Mouse (Mus musculus) hindlimb bud, embryonic 11.5 days (tissue): ENCODE results near the gene Cep128.
A peak's percentile ranks its signal among the peaks of the same experiment; 100 is the strongest.
"Not testable (repeated sequence)": the region's sequence is repeated elsewhere in the genome, so short reads cannot be mapped to it uniquely, and the experiment has no call there.

Source experiments
- DNase-seq: peaks from one replicate; pipeline ENCODE4 v3.0.0-alpha.2; 2012; ENCODE audit warnings: low read depth, low spot score; ENCODE audit errors: extremely low spot score

Gene Cep128

DNA sequence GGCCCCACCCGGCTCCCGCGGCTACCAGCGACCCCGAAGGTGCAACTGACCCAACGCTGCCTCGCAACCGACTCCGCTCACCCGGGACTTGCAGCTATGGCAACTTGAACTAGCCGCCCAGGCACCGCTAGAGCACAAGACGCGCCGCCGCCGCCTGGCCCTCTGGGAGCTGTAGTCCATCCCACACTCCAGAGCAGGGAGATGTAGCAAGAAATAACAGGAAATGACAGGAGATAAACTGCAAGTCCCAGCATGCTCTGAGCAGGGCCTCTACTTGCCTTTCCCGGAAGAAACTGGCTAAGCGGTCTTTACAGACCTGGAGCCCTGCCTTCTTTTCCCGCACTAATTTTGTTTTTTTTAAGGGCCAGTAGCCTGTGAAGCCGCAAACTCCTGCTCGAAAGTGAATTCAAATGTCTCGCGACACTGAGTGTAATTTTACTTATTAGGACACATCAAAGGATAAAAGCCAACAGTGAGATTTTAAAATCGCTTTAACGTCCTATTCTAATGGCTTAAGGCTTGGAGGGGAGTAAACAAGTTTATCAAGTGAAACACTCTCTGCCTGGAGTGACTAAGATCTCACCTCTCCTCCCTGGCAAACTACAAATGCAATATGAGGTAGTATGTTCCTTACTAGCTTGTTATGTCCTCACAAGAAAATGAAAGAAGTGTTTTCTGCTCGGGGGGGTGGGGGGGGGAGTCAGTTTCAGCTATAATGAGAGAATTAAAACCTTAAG is at the start of gene Cep128, which contains the start of gene Tshr:
Gene Cep128 (minus strand): TSS at position 129 of the 737 bp plus-strand sequence.
Gene Tshr (plus strand): TSS at position 283 of the 737 bp plus-strand sequence.
- peak; percentile 87 for DNase-seq

DNA sequence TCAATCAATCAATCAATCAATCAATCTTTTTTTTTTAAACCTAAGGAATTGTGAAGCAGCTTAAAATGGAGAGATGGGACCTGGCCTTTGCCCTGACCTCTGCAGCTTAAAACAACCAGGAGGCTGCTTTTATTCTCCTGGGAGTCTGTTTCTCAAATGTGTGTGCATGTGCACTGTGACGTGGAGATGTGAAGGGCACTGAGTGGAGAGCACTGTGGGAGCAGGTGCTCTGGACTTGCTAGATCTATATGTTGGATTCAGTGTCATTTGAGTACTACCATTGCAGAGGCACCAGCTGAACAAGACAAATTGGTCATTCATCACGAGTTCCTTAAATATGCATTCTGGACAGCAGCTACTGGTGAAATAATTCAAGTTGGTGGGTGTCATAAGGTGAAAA is 42.9 kb upstream of the Cep128 start:
- DNase-seq: no peak

DNA sequence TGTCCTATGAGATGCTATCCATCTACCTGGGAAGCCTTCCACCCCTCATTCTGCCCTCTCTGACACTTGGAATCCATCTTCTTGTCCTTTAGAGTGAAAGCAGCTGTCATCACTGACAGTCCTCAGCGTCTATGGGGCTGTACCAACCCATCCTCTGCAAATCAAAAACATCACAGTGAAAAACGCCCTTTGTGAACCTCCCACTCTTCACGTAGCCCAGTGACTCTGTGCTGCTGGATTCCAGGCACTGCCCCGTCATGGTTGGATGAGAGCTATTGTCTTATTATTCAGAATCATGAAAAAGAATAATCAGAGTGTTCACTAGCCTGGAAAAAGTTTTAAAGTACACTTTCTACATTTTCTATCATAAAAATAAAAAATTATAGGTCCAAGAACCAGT is 42.3 kb upstream of the Cep128 start:
- DNase-seq: no peak

DNA sequence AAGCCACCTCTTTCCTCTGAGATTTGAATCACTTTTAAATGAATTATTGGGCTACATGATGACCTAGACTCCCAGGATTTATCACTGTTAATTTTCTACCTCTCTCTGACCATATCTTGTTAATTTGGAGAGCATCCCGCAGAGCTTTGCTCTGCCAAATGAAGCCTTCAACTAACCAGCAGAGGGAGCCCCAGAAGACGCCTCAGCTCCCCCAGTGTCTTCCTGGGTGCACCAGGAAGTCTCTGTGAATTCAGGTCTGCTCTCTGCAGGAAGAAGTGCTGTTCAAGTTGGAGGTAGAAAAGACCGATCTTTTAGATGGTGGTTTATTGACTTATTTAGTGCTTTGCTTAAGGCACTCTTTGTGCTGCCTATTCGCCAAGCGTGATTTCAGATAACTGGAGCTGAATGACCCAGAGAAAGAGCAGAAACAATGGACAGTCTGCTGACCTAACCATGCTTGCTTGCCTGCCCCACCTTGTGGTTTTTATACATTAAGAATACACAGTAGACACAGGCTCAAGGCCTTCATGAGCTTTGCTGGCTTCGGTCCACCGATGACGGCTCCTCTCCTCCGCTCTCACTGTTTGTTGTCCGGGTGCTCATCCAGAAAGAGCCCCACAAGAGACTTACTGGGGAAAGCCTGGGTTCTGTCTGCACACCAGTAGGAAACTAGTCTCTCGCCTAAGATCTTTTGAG is 39.1 kb upstream of the Cep128 start:
- no peak for DNase-seq

DNA sequence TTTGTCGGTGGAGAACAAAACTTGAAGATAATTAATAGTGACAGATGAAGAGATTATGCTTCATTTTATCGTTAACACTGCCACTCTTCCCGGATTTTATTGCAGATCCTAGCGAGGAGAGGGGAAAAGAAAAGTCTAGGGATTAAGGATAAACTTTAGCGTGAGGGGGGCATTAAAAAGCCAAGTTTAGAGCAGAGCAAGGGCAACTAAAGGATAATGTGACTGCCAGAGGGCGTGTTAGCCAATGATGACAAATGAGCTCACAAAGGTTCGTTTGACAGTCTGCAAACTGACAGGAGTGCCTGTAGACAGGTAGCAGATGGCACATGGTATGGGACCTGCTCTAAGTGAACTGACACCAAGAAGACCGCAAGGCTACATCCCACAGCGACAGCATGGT is 37.1 kb upstream of the Cep128 start:
- no peak for DNase-seq

DNA sequence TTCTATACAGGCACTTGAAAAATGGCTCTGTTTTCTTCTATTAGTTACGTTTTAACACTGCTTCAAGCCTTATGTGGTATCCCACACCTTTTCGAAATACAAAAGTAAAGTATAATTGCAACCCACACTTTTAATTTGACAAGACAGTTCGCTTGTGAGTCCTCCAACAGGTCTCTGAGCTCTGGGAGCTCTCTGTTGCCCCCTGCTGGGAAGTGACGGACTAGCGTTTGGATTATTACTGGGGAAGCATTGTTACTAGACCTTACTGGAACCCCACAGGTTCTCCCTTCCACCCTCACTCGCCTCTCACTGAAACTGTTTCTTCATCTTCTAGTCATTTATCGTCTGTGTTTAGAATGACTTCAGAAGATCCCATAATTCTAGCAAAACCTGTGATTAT is 34.6 kb upstream of the Cep128 start:
- no peak for DNase-seq

DNA sequence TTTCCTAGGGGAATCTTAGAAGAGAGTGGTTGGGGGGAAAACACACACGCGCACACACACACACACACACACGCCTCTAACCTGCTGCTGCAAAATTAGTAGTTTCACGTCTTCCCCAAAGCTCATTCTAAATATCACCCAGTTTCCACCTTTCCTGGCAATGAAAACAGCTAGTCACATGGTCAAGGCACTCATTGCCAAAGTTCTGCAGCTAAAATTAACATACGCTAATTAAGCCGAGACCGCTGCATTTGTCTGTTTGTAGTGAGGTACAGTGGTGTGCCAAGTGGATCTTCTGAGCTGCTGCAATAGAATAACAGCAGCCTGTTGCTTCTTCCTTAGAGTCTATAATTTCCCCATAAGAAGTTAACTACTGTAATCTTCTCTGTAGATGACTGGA is 32.6 kb upstream of the Cep128 start:
- DNase-seq: no peak

DNA sequence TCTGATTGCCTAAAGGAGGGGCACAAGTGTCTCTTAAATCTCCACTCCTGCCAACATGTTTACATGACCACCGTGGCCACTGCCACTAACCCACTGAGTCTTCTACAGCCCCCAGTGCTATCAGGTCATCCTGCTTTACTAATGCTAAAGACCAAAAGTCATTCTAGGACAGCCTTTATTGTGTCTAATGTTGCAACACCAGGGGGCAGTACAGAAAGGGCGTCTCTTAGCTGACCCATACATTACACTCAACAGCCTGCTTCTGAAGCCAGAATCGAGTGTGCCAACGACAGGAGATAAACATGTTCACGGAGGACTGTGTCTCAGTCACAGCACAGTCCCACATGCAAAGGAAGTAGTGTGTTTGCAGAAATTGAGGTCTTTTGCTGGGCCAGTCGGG is 30.9 kb upstream of the Cep128 start:
- no peak for DNase-seq

DNA sequence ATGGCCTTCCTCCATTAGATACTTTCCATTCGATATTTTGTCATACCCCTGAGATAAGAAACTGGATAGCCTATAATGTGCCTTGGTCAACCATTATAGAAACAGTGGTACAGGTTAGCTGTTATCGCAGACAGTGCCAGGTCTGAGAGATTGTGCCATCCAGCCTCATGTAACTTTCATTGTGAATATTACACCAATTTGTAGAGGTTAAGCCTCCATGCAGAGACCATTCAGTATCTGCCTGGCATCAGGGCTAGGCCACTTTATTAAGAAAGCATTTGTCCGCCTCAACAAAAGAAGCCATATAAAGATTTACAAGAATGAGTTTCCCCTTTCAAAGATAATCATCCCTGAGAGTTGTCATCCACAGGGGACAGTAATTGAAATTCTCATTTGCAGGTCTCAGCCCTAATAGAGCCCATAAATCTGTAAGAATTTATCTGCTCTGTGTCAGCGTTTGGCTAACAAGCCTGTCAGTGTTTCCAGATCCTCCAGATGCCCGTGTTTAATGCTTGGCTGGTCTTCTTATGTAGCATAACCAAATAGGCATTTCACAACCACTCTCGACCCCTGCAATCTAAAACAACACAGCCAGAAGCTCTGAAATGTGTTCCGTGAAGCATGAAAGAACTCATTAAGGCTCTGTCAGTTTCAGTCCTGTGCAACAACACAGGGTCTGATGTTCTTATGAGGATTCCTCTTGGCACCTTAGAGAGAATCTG is 28.4 kb upstream of the Cep128 start:
- DNase-seq: no peak

DNA sequence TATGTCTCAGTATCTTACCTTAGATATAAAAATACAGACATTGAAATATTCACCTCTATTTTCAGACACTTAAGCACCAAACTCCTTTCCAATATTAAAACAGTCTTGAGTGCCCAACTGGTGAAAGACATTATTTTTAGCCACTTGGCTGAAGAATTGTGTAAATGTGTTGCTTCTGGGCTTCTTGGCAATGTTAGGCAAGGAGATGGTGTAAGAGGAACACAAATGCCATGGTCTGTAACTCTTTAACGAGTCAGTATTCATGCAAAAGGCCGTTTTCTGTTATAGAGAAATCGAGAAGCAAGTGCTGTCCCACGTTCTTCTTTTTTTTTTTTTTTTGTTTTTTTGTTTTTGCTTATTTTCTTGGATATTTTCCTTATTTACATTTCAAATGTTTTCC is 26.1 kb upstream of the Cep128 start:
- DNase-seq: no peak

DNA sequence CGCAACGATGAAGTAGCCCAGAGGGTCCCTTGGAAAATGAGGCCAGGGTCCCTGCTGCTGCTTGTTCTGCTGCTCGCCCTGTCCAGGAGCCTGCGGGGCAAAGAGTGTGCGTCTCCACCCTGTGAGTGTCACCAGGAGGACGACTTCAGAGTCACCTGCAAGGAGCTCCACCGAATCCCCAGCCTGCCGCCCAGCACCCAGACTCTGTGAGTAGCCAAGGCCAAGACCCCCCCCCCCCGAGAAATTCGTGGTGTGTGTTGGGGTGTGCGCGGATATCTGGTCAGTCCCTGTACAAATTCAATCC is 16.8 kb upstream of the Cep128 start:
- no peak for DNase-seq

DNA sequence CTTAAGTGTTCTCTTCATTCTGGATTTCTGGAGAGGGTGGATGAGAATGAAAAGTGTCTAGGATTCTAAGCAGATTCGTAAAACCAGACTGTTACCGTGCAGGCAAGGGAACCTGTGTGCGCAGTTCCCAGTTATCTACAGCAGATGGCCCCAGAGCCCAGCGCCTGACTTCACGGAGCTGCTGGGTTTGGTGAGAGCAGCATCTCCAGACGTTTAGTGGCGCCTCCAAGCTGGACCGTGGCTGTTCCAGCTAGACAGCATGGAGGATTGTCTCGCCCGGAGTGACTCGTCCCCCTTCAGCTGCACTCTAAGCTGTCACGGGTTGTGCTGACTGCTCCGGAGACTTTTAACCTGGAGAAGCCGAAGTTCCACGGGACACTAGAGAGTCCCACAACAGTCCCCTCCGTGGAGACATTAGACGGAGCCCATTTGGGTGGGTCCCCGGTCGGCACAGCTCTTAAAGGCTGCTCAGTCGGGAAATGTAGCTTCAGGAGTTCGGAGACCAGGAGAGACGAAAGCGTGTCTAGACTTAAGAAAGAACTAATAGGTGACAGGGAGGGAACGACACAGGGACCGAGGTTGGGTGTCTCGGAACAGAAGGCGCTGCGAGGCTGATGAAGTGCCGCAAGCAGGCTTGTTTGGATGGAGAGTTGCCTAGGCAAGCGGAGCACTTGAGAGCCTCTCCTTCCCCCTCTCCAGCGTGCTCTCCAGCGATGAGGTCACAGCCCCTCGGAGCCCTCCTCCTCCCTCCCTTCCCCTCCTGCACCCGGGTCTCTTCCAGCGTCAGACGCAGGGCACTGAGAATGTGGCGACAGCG is 16.2 kb upstream of the Cep128 start:
- DNase-seq: no peak

DNA sequence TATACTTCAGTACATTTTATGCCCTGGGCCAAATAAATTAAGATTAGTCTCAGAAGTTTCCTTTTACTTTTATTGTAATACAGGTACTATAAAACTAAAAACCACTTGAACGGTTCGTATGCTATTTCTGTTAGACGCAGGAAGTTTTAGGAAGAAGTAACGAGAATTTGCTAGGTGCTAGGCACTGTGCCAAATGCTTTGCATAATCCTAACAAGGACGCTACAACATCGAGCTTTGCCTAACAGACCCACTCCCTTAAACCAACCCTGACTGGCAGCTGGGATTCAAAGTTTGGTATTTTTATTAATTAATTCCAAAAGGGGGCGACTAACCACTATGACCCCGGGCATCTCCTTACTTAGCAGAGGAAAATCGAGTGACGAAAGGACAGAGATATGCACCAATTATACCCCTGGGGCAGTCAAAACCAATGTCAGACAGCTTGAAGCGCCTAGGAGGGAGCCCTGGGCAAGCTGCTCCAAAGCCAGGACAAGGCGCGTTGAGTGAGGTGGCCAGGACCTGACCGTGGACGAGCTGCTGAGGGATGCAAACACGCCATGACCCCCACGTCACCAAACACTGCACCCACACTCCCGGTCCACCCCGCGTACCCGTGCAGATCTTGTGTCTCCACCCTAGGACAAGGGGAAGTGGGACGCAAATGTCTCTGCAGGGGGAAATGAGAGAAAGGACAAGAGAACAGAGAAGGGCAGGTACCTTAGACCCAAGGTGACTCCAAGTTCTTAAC is 519 bp downstream of the Cep128 start:
- no peak for DNase-seq

DNA sequence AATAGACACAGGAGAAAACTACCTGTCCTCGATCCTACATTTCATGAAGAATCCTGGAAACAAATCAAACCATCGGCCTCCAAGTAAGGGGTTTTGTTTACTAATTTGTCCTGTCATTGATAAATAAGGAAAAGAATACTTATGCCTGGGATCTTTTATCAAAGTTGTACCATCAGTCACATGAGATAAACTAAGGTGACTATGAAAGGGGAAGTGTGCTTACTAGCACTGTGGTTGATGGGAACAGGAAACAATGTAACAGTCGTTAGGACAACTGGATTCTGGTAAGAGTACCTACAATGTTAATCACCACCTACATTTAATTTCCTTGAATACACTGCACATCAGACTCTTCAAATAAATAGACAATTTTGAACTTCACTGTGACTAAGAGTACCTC is 15.0 kb downstream of the Cep128 start:
- DNase-seq: no peak

DNA sequence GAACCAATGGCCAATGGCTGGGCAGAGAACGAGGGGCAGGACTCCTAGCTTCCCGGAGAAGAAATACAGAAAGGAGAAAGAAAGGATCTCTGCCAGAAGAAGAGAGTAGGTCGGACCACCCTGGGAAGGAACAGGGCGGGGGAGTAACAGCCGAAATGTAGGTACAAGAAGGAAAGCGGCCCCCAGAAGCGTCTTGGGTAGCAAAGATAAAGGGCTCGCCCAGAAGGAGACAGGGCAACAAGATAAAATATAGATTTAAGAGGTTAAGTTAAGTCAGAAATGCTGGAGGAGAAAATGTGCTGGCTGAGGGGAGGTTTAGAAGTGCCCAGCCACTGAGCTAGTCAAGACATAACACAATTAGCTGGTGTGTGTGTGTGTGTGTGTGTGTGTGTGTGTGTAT is 30.4 kb downstream of the Cep128 start:
- DNase-seq: no peak

DNA sequence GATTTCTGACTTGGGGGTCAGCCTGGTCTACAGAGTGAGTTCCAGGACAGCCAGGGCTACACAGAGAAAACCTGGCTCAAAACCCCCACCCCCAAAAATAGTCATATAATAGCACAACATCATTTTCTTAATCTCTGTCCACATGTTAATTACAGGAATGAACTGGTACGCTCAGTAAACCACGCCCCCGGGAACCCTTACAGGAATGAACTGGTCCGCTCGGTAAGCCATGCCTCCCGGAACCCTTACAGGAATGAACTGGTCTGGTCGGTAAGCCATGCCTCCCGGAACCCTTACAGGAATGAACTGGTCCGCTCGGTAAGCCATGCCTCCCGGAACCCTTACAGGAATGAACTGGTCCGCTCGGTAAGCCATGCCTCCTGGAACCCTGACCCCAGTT is 45.6 kb downstream of the Cep128 start:
- not testable (repeated sequence) for DNase-seq

DNA sequence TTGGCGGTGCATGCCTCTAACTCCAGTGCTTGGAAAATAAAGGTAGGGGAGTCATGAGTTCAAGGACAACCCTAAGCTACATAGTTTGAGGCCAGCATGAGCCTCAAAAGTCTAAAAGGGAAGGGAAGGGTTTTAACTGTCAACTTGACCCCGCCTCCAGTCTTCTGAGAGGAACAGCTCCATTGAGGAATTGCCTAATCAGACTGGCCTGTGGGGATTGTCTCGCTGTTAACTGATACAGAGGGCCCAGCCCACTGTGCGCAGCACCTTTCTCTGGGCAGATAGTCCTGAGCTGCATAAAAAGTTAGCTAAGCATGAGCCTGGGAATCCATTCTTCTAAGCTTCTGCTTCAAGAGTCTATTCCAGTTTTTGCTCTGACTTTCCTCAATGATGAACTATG is 56.7 kb downstream of the Cep128 start:
- DNase-seq: no peak

DNA sequence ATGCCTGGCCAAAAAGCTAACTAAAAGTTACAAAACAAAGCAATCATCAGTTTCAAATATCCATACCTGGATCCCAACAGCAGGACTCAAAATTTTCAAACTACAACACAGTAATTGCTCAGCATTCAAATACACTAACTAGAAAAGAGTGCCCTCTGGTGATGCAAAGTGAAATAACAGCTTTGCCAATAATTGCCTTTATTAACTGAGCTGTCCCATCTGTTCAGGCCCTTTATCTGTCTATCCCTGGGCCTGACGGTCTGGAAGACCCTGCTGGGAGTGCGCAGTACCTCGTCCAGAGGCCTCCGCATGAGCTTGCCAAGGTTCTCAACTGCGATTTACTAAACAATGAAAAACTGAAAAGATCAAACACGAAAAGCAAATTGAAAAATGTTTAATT is 58.1 kb downstream of the Cep128 start:
- peak; percentile 16 for DNase-seq

DNA sequence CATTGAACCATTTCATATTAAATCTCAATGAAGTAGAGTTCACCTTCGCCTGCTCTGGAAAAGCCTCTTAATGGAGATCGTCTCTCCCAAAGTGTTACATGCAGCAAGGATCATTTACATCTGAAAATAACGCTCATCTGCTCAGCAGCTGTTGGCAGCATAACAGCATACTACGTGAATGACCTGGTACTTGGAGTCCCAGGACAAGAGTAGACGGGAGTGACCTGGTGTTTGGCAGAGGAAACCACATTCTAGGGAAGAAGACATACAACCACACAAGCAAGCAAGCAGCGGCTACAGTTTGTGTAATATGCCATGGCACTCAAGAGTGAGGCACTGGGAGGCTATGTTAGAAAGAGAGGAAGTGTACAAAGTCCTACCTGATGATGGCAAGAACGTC is 69.2 kb downstream of the Cep128 start:
- DNase-seq: no peak

DNA sequence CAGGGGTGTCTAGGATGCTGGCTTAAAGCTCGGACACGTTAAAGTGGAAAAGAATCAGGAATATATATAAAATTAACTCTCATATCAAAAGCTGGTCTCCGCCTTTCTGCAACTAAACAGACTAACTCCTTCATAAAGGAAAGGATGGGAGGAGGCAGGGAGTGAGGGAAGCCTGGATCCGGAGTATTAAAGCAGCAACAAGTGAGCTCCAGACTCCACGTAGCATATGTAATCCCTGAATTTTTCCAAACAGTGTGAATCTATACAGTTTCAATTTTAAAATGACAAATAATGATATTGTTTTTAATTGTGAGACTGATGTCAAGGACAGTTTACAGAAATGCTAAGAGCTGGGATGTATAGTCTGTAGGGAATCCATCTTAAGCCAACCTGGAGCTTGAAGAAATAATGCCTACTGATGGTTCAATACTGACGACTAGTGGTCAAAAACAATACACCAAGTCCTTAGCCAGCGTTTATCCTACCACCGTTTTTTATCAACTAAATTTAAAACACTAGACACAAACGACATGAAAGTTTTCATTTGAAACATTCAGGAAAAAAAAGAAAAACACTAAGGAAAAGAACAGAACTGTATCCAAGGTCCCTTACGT is 70.1 kb downstream of the Cep128 start:
- peak; percentile 39 for DNase-seq
